Mouse (Mus musculus) left cerebral cortex, adult 11 months (tissue): ENCODE measurements around the gene Rgl3.

ENCODE experiments used
- DNase-seq: peaks from one replicate; pipeline ENCODE4 v3.0.0; 2022; ENCODE audit warnings: low spot score

The Rgl3 gene

DNA sequence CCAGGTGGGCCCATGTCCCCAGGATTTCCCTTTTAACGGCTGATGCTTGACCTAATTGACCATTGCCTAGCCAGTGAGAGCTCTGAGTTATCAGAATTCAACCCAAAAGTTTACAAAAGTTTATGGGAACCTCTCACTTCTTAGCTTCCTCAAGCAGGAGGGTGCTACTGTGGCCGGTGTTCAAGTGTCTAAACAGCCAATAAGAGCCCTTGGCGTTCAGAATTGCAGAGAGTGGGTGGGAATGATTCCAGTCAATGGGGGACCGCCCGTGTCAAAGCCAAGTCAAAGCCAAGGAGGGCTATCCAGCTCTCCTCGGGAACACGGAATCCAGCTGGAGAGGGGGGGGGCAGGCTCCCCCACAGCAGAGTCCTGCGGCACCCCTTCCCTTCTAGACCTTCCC, 41.1 kb downstream of the Rgl3 start:
- no peak for DNase-seq

DNA sequence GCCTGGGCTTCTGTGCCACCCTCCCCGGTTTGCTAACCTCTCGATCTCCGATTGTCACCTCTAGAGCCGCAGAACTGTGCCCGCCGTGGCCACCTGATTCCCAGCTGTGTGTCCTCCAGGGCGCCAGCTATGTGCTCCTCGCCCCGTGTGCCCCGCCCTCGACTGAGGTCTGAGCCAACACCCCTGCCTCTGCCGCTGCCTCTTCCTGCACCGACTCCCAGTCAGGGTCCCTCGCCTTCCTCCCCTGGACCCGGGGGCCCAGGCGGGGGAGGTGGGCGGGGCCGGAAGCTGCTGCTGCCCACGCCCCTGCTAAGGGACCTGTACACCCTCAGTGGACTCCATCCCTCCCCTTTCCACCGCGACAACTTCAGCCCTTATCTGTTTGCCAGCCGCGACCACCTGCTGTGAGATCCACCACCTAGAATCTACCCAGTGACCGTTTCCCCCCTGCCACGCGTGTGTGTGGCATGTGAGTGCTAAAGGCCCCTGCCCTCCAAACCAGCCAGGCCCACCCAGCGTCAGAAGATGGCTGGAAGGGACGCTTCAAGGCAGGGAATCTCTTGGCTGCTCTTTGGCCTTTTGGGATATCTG, 41.6 kb downstream of the Rgl3 start:
- DNase-seq, result no peak

DNA sequence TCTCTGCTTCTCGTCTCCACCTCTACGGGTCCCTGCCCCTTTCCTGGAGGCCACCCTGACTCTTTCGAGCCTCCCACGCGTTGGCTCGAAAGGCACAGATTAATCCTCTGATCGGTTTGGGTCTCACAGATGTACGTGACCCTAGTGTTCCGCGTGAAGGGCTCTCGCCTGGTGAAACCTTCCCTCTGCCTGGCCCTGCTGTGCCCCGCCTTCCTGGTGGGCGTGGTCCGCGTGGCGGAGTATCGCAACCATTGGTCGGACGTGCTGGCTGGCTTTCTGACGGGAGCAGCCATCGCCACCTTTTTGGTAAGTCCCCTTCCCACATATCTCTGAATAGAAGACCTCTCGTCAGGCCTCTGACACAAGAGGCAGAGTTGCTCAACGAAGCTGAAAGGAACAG, 45.0 kb downstream of the Rgl3 start:
- no peak for DNase-seq

DNA sequence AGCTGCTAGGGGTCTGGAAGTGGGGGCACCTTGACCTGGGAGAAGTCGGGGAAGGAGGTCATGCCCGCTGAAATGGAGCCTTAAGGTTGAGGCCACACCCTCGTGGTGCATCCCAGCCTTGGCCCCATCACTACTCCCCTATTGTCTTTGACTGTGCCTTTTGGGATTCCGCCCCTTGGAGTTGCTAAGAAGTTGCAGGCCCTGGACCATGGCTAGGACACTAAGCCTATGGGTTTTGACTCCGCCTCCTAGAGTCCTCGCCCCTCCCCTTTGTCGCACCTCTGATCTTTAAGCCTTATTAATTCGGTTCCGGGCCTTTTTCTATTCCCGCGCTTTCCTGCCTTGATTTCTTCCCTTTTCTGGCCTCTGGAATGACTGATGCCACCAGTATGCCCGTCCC, 45.6 kb downstream of the Rgl3 start:
- DNase-seq, result no peak

DNA sequence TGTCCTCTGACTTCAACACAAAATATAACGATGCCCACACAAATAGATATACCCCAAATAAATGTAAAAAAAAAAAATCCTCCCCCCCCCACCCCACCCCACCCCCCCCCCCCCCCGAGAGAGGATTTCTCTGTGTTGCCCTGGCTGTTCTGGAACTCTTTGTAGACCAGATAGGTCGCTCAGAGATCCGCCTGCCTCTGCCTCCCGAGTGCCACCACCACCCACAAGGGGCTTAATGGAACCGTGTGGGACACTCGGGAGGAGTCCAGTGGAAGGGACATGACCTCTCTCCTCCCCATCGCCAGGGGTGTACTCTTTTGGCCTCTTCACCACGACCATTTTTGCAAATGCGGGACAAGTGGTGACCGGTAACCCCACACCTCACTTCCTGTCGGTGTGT, 46.2 kb downstream of the Rgl3 start:
- no peak for DNase-seq

DNA sequence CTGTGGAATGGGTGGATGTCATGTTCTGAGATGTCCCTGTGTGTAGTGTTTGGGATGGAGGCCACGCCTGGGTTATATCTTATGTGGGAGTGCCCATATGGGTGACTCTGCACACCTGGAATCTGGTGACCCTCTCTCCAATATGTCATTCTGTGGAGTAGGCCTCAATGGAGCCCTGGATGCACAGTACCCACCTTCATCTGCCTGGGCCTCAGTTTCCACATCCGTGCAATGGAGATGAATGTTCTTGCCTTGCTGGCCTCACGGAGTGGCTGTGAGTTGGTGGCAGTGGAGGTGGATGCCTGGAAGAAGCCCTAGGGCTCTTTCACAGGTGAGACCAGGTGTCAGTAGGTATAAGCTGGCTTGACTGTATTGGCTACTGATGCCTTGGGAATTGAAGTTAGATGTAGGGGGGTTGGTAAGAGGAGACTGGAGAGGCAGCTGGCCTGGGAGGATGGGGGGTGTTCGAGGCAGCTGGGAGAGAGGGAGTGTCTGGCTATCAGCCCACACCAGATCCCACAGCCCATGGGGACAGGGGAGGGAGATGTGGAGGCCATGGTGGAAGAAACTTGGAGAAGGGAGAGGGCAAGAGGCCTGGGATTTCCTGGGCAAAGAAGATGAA, 50.9 kb downstream of the Rgl3 start:
- DNase-seq, result no peak

DNA sequence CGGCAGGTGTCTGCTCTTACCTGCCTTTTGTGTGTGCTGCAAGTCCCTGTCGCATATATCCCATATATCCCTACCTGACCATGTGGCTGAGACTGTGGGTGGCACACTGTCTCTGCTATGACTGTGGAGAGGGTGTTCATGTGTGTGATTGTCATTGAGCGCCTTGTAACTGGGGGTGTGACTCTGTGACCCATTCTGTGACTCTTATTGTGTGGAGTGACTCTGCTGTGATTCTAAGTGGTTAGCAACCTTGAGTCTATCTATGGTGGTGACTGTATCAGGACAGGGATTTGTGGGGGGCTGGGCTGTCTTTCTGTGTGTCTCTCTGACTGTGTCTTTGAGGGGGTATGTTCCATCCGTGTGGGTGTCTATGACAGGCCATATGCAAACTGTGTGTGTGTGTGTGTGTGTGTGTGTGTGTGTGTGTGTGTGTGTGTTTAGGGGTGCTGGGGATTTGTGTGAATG, 51.5 kb downstream of the Rgl3 start:
- no peak for DNase-seq

DNA sequence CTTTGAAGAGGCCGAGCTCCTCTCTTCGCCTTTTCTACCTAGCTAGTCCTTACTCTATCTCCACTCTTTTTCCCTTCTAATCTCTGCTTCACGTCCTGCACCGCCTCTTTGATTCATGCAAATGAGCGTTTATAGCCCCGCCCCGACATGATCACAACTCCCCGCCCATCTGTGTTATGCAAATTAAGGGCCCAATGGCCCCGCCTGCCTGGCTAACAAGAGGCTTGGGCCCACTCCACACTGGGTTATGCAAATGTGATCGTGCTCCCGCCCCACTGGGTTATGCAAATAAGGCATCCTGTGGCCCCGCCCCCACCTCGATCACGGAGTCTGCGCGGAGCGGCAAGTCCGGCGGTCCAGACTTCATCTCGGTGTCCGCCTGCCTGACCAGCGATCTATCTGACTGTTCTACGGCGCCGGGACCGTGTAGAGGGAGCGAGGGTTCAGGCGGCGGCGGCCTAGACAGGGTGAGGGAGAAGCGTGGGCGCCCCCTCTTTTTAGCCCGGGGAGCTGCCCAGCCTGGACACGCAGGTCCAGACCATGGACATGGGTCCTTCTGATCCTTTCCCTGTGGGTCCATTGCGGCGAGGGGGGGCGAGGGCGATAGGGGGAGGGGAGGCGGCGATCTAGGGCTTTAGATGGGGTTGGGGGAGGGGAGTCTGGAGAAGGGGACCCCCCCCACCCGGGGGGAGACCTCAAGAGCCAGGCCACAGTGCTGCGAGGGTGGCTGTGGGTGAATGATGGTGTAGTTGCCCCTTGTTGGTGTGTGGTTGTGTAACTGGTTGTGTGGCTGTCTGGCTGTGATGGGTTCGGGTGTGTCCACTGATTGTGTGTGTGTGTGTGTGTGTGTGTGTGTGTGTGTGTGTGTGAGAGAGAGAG, 52.3 kb downstream of the Rgl3 start, which contains the start of gene Plppr2:
Plppr2 (plus strand) TSS at position 342 of the 879 bp plus-strand sequence.
- DNase-seq, result peak; percentile 96

DNA sequence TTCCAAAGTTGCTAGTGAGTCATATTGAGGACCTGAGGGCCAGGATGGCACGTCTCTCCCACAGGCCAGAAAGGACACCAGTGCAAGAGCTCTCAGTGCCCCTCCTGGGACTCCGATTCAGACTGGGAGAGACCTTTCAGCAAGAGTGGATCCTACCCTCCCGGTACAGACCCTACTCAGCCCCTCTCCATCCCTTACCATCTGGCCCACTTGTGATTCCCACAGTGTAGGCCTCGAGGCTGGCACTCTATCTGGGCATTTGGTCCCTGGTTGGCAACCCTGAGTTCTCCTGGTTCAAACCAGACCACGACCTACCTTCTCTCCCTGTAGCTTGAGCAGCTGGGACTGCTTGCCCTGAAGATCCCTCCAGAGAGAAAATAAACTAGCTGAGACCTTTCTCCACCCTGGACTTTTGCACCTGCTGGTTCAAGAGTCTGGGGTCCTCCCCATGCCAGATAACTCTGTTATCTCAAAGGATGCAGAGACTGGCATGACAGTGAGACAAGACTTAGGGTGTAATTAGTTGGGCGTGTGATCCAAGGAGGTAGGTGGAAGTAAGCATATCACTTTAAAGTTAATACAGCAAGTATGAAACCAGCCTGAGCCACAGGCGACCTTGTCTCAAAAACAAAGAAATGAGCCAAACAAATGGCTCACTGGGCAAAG, 53.6 kb downstream of the Rgl3 start:
- no peak for DNase-seq

DNA sequence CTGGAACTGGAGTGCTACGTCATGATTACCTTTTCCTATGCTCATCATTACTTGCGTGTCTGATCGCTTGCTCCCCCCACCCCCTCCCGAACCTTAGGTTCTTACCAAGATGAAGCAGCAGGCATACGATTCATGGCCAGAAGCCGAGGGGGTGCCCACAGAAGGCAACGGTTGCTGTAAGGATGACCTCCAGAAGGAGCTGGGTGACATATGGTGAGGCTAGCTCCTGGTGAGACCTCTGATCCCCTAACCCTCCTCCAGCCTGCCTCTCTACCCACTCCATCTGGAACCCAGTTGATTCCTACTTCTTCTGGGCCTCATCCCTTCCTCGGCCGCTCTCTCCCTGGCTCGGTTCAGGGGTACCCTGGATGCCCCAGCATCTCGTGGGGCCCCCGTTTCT, 55.2 kb downstream of the Rgl3 start:
- no peak for DNase-seq

DNA sequence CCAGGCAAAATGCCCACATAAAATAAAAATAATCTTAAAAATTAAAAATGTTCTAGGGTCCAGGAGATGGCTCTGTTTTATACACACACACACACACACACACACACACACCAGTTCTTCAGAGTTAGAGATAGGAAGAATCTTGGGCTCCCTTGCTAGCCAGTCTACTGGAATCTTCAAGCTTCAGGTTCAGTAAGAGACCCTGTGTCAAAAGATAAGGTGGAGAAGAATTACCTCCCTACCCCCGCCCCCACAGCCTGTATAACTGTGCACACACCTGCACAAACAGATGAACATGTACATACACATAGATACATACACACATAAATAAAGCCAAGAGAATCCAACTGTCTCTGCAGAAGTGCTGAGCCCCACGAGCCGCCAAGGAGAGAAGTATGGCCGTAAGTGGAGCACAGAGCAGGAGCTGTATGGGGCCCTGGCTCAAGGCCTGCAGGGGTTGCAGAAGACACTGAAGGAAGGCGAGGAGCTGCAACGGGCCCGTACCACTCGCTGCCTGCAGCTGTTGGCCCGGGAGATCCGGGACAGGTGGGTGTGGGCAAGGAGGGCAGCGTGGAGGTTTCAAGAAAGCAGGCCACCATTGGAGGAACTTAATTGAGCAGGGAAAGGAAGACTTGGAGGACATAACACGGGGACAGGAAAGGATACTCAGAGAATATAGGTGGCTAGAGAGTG, 56.7 kb downstream of the Rgl3 start:
- no peak for DNase-seq

DNA sequence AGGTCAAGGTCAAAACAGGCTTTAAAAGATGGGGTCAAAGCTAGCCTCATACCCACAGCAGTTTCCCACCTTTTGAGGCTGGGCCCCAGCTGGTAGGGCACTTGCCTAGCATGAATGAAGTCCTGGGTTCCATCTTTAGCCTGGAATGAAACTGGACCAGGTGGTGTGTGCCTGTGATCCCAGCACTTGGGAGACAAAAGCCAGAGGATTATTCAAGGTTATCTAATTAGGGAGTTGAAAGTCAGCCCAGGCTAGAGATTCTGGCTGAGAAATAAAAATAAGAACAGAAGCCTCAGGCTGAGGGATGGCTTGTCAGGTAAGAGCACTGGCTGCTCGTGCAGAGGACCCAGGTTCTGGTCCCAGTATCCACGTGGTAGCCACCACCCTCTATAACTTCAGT, 57.2 kb downstream of the Rgl3 start:
- no peak for DNase-seq

DNA sequence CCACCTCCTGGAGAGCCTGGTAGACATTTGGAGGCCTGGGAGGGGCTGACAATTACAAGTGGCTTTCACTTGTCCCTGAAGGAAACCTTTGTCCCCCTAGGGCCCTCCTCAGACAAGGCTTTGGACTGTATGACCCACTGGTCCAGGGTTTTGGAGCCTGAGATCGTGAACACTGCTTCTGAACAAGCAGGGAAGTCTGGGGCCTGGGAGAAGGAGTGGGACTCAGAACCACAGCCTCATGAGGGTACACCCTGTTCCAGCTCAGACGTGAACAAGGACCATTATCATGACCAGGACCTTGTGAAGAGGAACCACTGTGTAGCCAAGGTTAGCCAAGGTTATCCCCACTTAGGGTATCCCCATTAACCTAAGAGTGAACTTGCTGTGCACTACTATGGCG, 60.0 kb downstream of the Rgl3 start:
- no peak for DNase-seq

DNA sequence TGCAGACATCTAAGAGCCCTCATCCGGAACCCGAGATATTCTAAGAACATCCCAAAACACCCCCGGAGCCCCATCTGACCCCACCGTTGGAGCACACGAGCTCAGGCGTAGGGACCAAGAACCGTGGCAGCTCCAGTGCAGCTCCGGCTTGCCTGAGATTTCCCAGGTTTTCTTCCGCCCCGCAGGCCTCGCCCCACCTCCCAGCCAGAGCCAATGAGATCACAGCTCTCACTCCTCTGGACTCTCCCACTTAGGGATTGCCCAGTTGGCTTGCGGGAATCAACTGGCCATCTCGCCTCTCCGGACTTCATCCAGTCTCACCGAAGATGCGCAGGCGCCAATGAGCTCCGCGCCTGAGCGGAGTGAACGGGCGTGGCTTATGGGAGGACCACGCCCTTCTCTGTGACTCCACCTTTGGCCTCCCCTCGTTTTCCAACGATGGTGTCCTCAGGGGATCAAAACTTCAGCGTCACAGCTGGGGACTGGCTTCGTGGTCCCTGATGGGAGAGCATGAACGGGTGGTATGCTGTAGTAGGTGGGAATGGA, 62.0 kb downstream of the Rgl3 start, which contains the start of the genes Ccdc159 and Tmem205:
Ccdc159 (plus strand) TSS at position 264 of the 546 bp plus-strand sequence.
Tmem205 (minus strand) TSS at position 349 of the 546 bp plus-strand sequence.
- peak; percentile 92 for DNase-seq

DNA sequence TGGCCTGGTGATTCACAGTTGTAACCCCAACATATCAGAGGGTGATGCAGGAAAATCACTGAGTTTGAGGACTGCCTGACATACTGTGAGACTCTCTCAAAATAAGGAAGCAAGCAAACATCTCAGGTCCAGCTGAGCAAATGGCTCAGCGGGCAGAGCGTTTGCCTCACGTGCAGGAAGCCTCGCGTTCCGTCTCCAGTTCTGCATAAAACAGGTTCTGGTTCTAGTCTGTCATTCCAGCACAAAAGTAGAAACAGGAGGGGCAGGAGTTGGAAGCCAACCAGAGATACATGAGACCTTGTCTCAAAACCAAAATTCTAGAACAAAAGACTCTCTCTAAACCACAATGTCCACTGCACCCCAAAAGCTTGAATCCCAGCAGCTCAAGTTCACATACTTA, 62.5 kb downstream of the Rgl3 start:
- no peak for DNase-seq

DNA sequence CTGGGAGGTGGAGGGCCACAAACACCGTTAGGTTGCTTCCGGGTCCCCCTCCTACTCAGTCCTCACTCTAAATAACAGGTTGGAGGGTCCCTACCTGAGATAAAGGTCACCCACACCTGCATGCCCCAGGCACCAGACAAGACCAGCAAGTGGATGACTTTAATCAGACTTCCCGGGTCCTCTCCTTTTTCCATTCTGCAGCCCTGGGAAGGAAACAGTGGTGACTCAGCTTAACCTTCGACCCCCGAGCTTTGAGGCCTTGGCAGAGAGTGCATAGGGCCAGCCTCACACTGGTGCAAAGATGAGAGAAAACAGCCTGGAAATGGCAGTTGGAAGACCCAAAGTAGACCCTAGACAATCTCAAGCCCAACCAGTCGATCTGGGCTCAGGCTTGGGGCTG, 63.1 kb downstream of the Rgl3 start:
- no peak for DNase-seq

DNA sequence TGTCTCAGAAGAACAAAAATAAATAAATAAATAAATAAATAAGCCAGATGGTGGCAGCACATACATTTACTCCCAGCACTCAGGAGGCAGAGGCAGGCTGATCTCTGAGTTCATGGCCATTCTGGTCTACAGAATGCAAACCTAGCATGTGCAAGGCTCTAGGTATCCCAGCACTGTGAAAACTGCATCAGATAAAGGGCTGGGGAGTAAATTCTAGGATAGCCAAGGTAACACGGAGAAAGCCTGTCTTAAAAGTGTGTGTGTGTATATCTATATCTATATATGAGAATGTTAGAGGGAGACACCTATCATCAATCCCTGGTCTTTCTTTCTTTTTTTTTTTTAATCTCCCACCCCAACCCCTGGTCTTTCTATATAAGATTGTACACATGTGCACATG, 63.7 kb downstream of the Rgl3 start:
- DNase-seq, result no peak

DNA sequence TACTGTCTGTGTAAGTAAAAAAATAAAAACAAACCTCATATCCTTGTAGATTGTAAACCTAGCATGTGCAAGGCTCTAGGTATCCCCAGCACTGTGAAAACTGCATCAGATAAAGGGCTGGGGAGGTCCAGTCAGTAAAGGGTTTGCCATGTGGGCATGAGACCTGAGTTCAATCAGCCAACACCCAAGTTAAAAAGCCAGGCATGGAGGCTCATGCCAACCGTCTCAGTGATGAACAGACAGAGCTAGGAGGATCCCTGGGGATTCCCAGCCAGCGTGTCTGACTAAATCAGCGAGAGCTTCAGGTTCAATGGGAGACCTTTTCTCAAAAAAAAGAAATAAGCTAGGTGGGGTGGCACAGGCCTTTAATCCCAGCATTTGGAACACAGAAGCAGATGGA, 64.2 kb downstream of the Rgl3 start:
- no peak for DNase-seq

DNA sequence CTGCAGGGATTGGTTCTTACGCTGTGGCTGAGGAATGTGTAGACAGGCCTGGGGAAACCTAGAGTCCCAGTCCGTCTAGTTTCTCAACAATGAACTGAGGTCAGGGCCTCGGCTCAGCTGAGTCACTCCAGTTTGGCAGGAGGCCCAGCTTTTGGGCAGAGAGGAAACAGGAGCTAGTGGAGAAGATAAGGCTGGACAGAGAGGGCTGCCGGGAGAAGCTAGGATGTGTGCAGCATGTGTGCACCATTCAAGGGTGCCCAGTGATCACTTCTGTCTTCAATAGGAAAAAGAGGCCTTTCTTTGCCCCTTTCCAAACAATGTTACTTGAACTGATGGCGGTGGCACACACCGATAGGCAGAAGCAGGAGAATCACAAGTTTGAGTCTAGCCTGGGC, 65.2 kb downstream of the Rgl3 start:
- DNase-seq, result no peak

DNA sequence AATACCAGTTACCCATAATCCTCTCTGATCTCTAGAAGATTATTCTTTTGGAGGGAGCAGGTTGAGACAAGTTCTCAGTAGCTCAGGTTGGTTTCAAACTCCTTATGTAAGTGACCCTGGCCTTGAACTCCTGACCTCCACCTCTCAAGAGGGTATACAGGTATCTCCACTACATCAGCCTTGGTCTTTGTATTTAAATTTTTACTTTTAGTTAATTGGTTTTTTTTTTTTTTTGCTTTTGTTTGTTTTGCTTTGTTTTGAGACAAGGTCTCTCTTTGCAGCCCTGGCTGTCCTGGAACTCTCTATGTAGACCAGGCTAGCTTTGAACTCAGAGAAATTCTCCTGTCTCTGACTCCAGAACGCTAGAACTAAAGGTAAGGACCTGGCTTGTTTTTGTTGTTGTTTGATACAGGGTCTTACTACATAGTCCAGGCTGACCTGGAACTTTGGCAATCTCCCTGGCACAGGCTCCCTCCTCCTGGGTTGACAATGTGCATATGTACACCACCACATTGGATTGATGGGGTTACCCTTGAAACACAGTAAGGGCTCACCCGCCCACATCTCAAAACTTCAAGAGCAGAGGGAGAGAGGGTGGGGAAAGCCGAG, 65.7 kb downstream of the Rgl3 start:
- DNase-seq, result no peak

DNA sequence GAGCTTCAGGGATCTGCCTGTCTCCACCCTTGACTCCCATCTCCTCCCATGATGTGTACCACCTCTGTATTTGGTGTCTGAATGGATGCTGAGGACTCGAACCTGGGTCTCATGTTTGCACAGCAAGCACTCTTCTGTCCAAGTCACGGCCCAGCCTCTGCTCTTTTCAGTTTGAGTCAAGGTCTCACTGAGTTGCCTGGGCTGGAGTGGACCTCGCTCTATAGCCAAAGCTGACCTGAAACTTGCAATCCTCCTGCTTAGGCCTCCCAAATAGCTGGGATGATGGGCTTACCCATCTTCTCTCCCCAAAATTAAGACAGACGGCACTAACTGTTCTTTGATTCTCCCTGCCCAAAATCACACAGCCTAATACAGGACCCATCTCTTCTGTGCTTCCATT, 66.2 kb downstream of the Rgl3 start:
- no peak for DNase-seq
